Mouse (Mus musculus) G1E (cell line): Measurements from ENCODE around the gene Pdpk1. TPM values are rescaled to one million over a fixed set of nuclear protein-coding genes. Genes with fewer than 3 reads are reported as not detected.

Source experiments
- ATAC-seq: 2 replicates; pipeline ENCODE4 v1.8.0; 2016; ENCODE audit warnings: mild to moderate bottlenecking; ENCODE audit not compliant: insufficient number of reproducible peaks, poor library complexity, low FRiP score, severe bottlenecking; ENCODE audit errors: extremely low read depth
- DNase-seq: peaks from one replicate; pipeline ENCODE4 v3.0.0; 2012; ENCODE audit warnings: low spot score
- H3K27me3 ChIP-seq: 2 replicates; pipeline ENCODE4 v1.6.1; 2012; ENCODE audit warnings: mild to moderate bottlenecking, low read length, inconsistent platforms; ENCODE audit not compliant: insufficient read depth
- H3K36me3 ChIP-seq: replicated peaks from 2 replicates; pipeline ENCODE3; 2012; ENCODE audit warnings: mild to moderate bottlenecking, inconsistent platforms
- H3K4me1 ChIP-seq: 2 replicates; pipeline ENCODE4 v1.6.1; 2012; ENCODE audit warnings: low read depth, low read length, inconsistent platforms, mixed read lengths; ENCODE audit not compliant: insufficient read depth
- H3K4me3 ChIP-seq: 2 replicates; pipeline ENCODE4 v1.5.1; 2012; ENCODE audit warnings: low read depth, mild to moderate bottlenecking, inconsistent platforms, low read length, moderate library complexity, mixed read lengths
- H3K9me3 ChIP-seq: replicated peaks from 2 replicates; pipeline ENCODE4 v1.6.1; 2012; ENCODE audit warnings: inconsistent platforms
- CTCF ChIP-seq: IDR thresholded peaks from 2 replicates; pipeline ENCODE4 v1.5.1; 2012; ENCODE audit warnings: low read depth, low read length, inconsistent platforms, mixed read lengths
- GATA1 ChIP-seq: IDR thresholded peaks from 2 replicates; pipeline ENCODE4 v1.6.1; 2012; ENCODE audit warnings: borderline replicate concordance, low read length, inconsistent platforms, mixed read lengths
- GATA2 ChIP-seq: IDR thresholded peaks from 2 replicates; pipeline ENCODE4 v1.6.1; 2012; ENCODE audit warnings: low read depth, low read length, inconsistent platforms, borderline replicate concordance
- POLR2AphosphoS5 ChIP-seq: IDR thresholded peaks from 2 replicates; pipeline ENCODE4 v1.6.1; 2012; ENCODE audit warnings: low read depth, low read length, inconsistent platforms; ENCODE audit not compliant: insufficient replicate concordance
- TAL1 ChIP-seq: conservative IDR thresholded peaks from 2 replicates; pipeline ENCODE4 v1.6.1; 2012; ENCODE audit warnings: low read depth, low read length, inconsistent platforms, mixed read lengths
- polyA plus RNA-seq: library from polyadenylated mRNA; stranded (reverse); fragments of >175 nt; gene quantifications from 2 replicates; pipeline ENCODE4 v1.2.3, GENCODE M21; 2012
- total RNA-seq, 2 experiments: library from RNA; stranded (forward) in 1 of 2; stranded (reverse) in 1 of 2; fragments of 200-1000 nt in 1 of 2; fragments of >200 nt in 1 of 2; fragmentation: Nextera tagmentation in 1 of 2; gene quantifications; 2 replicates each; pipeline ENCODE4 v1.2.3; 2014 to 2017

The Pdpk1 gene
- total and polyA plus RNA-seq, 3 experiments, result 47.8 to 63.3 (median 58.8) TPM

DNA sequence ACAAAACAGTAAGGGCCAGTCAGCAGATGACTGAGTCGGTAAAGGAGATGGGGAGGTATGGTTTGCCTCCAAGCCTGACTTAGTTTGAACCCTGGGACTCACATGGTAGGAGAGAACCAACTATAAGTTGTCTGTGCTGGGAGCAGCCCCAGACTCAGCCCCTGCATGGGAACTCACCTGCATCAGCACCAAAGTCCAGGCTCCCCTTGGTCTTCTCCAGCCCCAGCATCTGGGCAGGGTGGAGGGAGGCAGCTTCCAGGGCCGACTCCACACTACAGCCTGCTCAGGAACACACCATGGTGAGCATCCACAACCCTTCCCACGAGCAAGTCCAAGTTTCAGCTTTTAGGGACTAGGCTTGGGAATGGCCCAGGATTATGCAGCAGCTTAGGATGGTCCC lies 5.7 kb upstream of the Pdpk1 start:
- no peak for ATAC-seq
- TF ChIP-seq CTCF (no peak), GATA2 (no peak), TAL1 (no peak), GATA1 (no peak)
- H3K9me3 ChIP-seq, result no peaks in the 10 kb centered on the region
- H3K27me3 ChIP-seq, result no peaks in the 10 kb centered on the region
- H3K4me3 ChIP-seq, result no peak overlapping the region
- H3K36me3 ChIP-seq, result peaks cover 71% of the 10 kb centered on the region
- DNase-seq, result no peak
- H3K4me1 ChIP-seq, result peaks cover 47% of the 10 kb centered on the region

- no peak for ATAC-seq
- no peak for DNase-seq
- H3K9me3 ChIP-seq, result no peaks in the 10 kb centered on the region
- peaks cover 48% of the 10 kb centered on the region for H3K4me1 ChIP-seq
- peaks cover 66% of the 10 kb centered on the region for H3K36me3 ChIP-seq
- TF ChIP-seq GATA2 (no peak), TAL1 (no peak), CTCF (no peak), POLR2AphosphoS5 (no peak), GATA1 (no peak)
- no peaks in the 10 kb centered on the region for H3K27me3 ChIP-seq
- no peak overlapping the region for H3K4me3 ChIP-seq
Observed at GRCm38 (mm10) chr17:24155742-24156141, 5.0 kb upstream of the Pdpk1 start.

DNA sequence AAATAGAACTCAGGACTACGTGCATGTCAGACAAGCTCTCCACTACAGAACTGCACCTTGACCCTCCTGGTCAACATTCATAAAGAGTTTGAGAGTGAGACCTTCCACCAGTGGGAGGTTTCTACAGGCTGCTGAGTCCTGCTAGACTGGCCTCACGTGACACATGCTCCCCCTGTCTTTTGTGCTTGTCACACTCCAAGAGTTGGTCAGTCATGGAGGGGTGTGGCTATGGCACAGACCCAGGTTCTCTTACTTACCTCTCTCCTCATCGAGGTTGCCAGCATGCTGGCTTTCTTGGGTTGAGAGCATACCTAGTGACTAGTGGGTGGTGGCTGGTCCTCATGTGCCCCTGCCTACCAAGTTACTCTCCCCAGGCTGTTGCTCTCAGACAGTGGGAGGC lies 3.7 kb upstream of the Pdpk1 start:
- no peaks in the 10 kb centered on the region for H3K27me3 ChIP-seq
- no peak for TF ChIP-seq GATA1
- TF ChIP-seq TAL1, result no peak
- no peak for TF ChIP-seq GATA2
- no peak for TF ChIP-seq CTCF
- no peak for TF ChIP-seq POLR2AphosphoS5
- peaks cover 46% of the 10 kb centered on the region for H3K4me1 ChIP-seq
- DNase-seq (no peak), ATAC-seq (no peak)
- H3K9me3 ChIP-seq, result no peaks in the 10 kb centered on the region
- no peak overlapping the region for H3K4me3 ChIP-seq
- H3K36me3 ChIP-seq, result peaks cover 60% of the 10 kb centered on the region

DNA sequence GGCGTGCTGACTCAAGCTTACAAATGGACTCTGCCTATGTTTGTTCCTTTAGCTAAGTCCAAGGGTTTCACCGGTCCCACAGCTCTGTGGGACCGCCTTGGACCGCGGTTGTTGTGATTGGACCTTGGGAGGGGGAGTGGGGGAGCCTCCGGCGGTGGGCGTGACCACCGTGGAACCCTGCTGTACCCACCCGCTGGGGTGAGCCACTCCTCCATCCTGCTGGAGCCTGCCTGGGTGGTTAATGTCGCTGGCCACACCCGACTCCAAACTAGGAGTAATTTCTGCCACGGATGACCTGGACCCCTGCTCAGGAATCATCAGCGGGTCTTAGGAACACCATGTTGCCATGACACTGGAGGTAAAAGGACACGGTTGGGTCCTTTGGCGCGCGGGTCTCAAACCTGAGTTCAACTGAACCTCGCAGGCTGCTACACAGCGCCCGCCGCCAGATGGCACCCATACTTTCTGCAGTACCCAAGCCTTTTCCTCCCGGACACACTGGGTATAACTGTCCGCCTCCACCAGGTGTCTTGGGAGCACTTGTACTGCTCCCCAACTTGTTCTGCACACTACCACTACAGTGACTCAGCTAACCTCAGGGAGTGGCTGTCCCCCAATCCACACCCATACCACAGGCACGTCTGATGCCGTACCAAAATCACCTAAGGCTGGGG lies 1.3 kb upstream of the Pdpk1 start:
- H3K9me3 ChIP-seq, result no peaks in the 10 kb centered on the region
- H3K27me3 ChIP-seq, result no peaks in the 10 kb centered on the region
- peak overlapping the region; percentile 69 for H3K4me3 ChIP-seq
- H3K4me1 ChIP-seq, result peaks cover 38% of the 10 kb centered on the region
- peaks cover 38% of the 10 kb centered on the region for H3K36me3 ChIP-seq
- DNase-seq (peak; percentile 92), ATAC-seq (peak; percentile 87)
- TF ChIP-seq CTCF (peak; percentile 56), POLR2AphosphoS5 (no peak)

DNA sequence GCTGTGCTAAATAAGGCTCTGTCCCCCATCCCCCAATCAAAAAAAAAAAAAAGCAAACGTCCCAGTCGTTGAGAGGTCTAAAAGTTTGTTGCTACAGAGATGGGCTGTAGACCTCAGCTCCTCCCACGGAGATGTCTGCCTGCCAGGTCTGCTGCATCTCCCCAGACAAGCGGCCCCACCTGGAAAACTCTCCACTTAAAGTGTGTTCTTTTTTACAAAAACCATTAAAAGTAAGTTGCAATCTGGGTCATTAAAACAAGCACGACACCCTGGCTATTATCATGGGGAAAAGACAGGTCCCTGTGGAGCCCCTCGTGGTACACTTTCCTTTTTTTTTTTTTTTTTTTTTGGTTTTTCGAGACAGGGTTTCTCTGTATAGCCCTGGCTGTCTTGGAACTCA lies 658 bp upstream of the Pdpk1 start:
- Histone ChIP-seq H3K4me1 (peaks cover 38% of the 10 kb centered on the region), H3K9me3 (no peaks in the 10 kb centered on the region), H3K36me3 (peaks cover 31% of the 10 kb centered on the region), H3K4me3 (no peak overlapping the region; the same call in 1 of the 2 replicates), H3K27me3 (no peaks in the 10 kb centered on the region)
- no peak for DNase-seq
- TF ChIP-seq GATA1, result no peak
- TF ChIP-seq CTCF, result no peak
- no peak for TF ChIP-seq TAL1
- TF ChIP-seq GATA2, result no peak
- no peak for TF ChIP-seq POLR2AphosphoS5
- no peak for ATAC-seq

DNA sequence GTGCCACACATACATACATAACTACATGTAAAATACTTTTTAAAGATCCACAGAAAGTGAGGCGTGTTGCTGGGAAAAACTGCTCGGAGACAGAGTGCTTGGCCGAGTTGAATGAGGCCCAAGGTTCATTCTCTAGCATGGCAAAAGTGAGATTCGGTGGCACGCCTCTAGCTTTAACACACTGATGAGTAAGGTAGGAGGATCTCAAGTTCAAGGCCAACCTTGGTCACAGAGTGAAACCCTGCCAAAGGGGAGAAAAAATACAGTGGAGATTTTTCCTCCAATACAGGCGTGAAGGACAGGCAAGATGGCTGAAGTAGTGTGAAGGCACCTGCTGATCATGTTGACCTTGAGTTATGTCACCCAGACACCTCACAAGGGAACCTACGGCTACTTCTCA lies 1.3 kb downstream of the Pdpk1 start:
- DNase-seq, result no peak
- Histone ChIP-seq H3K9me3 (no peaks in the 10 kb centered on the region), H3K27me3 (no peaks in the 10 kb centered on the region), H3K4me1 (peaks cover 39% of the 10 kb centered on the region), H3K36me3 (peaks cover 12% of the 10 kb centered on the region), H3K4me3 (no peak overlapping the region)
- TF ChIP-seq POLR2AphosphoS5, result no peak
- TF ChIP-seq TAL1, result no peak
- TF ChIP-seq CTCF, result no peak
- TF ChIP-seq GATA2, result no peak
- no peak for TF ChIP-seq GATA1
- ATAC-seq, result no peak

GRCm38 (mm10) chr17:24142897-24143296 lies 7.8 kb downstream of the Pdpk1 start:
- peaks cover 39% of the 10 kb centered on the region for H3K4me1 ChIP-seq
- H3K36me3 ChIP-seq, result peaks cover 17% of the 10 kb centered on the region
- H3K9me3 ChIP-seq, result no peaks in the 10 kb centered on the region
- DNase-seq, result no peak
- H3K27me3 ChIP-seq, result no peaks in the 10 kb centered on the region
- H3K4me3 ChIP-seq, result no peak overlapping the region
- no peak for ATAC-seq
- TF ChIP-seq GATA2, result no peak
- no peak for TF ChIP-seq TAL1
- no peak for TF ChIP-seq GATA1
- no peak for TF ChIP-seq POLR2AphosphoS5
- no peak for TF ChIP-seq CTCF
